Mouse (Mus musculus): ENCODE measurements around the gene Fam160a1. TPM values are rescaled to one million over a fixed set of nuclear protein-coding genes. Genes with fewer than 3 reads are reported as not detected.
A peak's percentile ranks its signal among the peaks of the same experiment; 100 is the strongest.

Fam160a1 gene
- total RNA-seq (2021), result 1 to 10 TPM; 4.3 to 5.0 TPM

- intact Hi-C loops (cut with DNase I), result no loop called here
- no peak for DNase-seq (ENCODE audit: low spot score in 2 of 2)
Measured at GRCm38 (mm10) chr3:85817191-85817590, at the start of gene Fam160a1. Gene Fam160a1, minus strand, starts transcription at chr3:85817291.

GRCm38 (mm10) chr3:85863996-85864395 lies 46.9 kb upstream of the Fam160a1 start:
- no peak for DNase-seq (ENCODE audit: low spot score in 2 of 2)
- intact Hi-C loops (cut with DNase I), result no loop called here

- intact Hi-C loops (cut with DNase I), result no loop called here
- DNase-seq (ENCODE audit: low spot score in 2 of 2), result no peak
Measured at GRCm38 (mm10) chr3:85862886-85863285, 45.8 kb upstream of the Fam160a1 start.

- intact Hi-C loops (cut with DNase I), result no loop called here
- DNase-seq (ENCODE audit: low spot score in 2 of 2), result no peak
Measured at GRCm38 (mm10) chr3:85860996-85861395, 43.9 kb upstream of the Fam160a1 start.

- intact Hi-C loops (cut with DNase I), result no loop called here
Measured at GRCm38 (mm10) chr3:85859311-85859710, 42.2 kb upstream of the Fam160a1 start.

GRCm38 (mm10) chr3:85858140-85859135 lies 41.3 kb upstream of the Fam160a1 start:
- intact Hi-C loops (cut with DNase I), result no loop called here
- peak in 1 of 2 experiments; percentile 5 for DNase-seq (ENCODE audit: low spot score in 2 of 2)

More at GRCm38 (mm10) chr3:85859311-85859710, 42.2 kb upstream of the Fam160a1 start:
- no peak for DNase-seq (ENCODE audit: low spot score in 2 of 2)

- intact Hi-C loops (cut with DNase I), result no loop called here
- DNase-seq (ENCODE audit: low spot score in 2 of 2), result no peak
Measured at GRCm38 (mm10) chr3:85857083-85857482, 40.0 kb upstream of the Fam160a1 start.

GRCm38 (mm10) chr3:85855947-85856346 lies 38.9 kb upstream of the Fam160a1 start:
- intact Hi-C loops (cut with DNase I), result no loop called here
- DNase-seq (ENCODE audit: low spot score in 2 of 2), result no peak

- DNase-seq (ENCODE audit: low spot score in 2 of 2), result no peak
Measured at GRCm38 (mm10) chr3:85855043-85855442, 38.0 kb upstream of the Fam160a1 start.

GRCm38 (mm10) chr3:85854143-85854542 lies 37.1 kb upstream of the Fam160a1 start:
- DNase-seq (ENCODE audit: low spot score in 2 of 2), result no peak

More at GRCm38 (mm10) chr3:85855043-85855442, 38.0 kb upstream of the Fam160a1 start:
- intact Hi-C loops (cut with DNase I), result no loop called here

GRCm38 (mm10) chr3:85853715-85854114 lies 36.6 kb upstream of the Fam160a1 start:
- intact Hi-C loops (cut with DNase I), result no loop called here
- no peak for DNase-seq (ENCODE audit: low spot score in 2 of 2)

More at GRCm38 (mm10) chr3:85854143-85854542, 37.1 kb upstream of the Fam160a1 start:
- intact Hi-C loops (cut with DNase I), result no loop called here

GRCm38 (mm10) chr3:85850079-85850478 lies 33.0 kb upstream of the Fam160a1 start:
- intact Hi-C loops (cut with DNase I), result no loop called here
- no peak for DNase-seq (ENCODE audit: low spot score in 2 of 2)

- intact Hi-C loops (cut with DNase I), result no loop called here
- DNase-seq (ENCODE audit: low spot score in 2 of 2), result no peak
Measured at GRCm38 (mm10) chr3:85846316-85846715, 29.2 kb upstream of the Fam160a1 start.

GRCm38 (mm10) chr3:85845341-85845740 lies 28.2 kb upstream of the Fam160a1 start:
- intact Hi-C loops (cut with DNase I), result no loop called here
- DNase-seq (ENCODE audit: low spot score in 2 of 2), result no peak

GRCm38 (mm10) chr3:85842881-85843218 lies 25.8 kb upstream of the Fam160a1 start:
- no peak for DNase-seq (ENCODE audit: low spot score in 2 of 2)
- intact Hi-C loops (cut with DNase I), result no loop called here

GRCm38 (mm10) chr3:85842177-85842880 lies 25.2 kb upstream of the Fam160a1 start:
- DNase-seq (ENCODE audit: low spot score in 2 of 2), result no peak
- intact Hi-C loops (cut with DNase I), result no loop called here

GRCm38 (mm10) chr3:85841454-85842176 lies 24.5 kb upstream of the Fam160a1 start:
- intact Hi-C loops (cut with DNase I), result no loop called here
- DNase-seq (ENCODE audit: low spot score in 2 of 2), result no peak

GRCm38 (mm10) chr3:85833627-85834026 lies 16.5 kb upstream of the Fam160a1 start:
- DNase-seq (ENCODE audit: low spot score in 2 of 2), result no peak
- intact Hi-C loops (cut with DNase I), result no loop called here

GRCm38 (mm10) chr3:85832490-85833155 lies 15.5 kb upstream of the Fam160a1 start:
- DNase-seq (ENCODE audit: low spot score in 2 of 2), result no peak
- intact Hi-C loops (cut with DNase I), result no loop called here

All from left cerebral cortex, postnatal 36 days (tissue).